Mouse (Mus musculus) G1E-ER4 (cell line): Measurements from ENCODE around the gene Gm15557. TPM values are rescaled to one million over a fixed set of nuclear protein-coding genes. Genes with fewer than 3 reads are reported as not detected.

Experiments
- GATA1 ChIP-seq: IDR thresholded peaks from one replicate; pipeline ENCODE4 v1.8.0; 2012; ENCODE audit warnings: low read length, inconsistent platforms
- polyA plus RNA-seq: library from polyadenylated mRNA; stranded (reverse); fragments of >175 nt; gene quantifications from 2 replicates; pipeline ENCODE4 v1.2.3, GENCODE M21; 2012

The Gm15557 gene
- not detected in 2 replicates for polyA plus RNA-seq

DNA sequence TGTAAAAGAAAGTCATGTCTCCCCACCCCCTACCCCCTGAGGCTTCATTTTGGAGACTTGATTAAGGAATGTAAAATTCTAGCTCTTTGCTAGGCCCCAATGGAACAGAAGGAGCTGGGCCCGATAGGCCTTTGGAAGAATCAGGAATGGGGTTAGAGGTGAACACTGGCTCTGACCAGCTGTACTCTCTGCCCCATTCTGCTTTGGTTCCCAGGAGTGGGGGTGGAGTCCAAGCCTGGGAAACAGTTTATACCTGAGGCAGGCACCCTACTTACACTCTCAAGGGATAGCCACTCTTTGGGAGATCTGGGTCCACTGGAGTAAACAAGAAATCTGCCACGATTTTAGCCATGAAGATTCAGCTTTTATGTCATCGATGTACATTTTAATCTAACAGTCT lies at the start of gene Gm15557:
TSS of gene Gm15557 (plus strand) at position 48 of the 400 bp plus-strand sequence.
- TF ChIP-seq GATA1, result no peak

DNA sequence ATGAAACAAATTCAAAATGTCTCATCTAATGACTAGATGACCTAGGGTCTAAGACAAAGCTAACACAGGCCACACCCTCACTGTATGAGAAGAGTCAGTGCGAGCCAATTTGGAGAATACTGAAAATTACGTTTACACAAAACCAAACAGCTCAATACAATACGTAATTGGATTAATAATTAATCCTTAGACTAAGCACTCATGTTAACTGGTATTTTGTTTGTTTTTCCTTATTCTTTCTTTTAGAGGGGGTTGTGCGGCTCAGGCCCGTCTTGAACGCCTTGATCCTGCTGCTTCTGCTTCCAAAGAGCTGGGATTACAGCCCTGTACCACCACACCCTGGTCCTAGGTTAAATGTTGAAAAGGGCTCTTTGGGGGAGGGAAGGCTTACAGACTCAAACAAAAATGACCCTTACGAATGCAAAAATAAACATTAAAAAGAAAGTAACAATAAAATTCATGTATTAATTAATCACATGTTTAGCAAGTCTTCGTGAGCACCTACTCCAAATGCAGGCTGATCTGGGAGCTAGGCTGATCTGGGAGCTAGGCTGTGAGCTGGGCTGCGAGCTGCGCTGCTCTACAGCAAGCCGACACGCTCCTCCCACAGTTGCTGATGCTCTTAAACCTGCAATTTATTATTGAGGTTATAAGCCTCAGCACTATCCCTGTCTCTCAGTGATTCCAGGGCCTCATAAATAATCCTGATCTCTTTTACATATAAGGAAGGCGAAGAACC lies 46.1 kb upstream of the Gm15557 start:
- TF ChIP-seq GATA1, result no peak

DNA sequence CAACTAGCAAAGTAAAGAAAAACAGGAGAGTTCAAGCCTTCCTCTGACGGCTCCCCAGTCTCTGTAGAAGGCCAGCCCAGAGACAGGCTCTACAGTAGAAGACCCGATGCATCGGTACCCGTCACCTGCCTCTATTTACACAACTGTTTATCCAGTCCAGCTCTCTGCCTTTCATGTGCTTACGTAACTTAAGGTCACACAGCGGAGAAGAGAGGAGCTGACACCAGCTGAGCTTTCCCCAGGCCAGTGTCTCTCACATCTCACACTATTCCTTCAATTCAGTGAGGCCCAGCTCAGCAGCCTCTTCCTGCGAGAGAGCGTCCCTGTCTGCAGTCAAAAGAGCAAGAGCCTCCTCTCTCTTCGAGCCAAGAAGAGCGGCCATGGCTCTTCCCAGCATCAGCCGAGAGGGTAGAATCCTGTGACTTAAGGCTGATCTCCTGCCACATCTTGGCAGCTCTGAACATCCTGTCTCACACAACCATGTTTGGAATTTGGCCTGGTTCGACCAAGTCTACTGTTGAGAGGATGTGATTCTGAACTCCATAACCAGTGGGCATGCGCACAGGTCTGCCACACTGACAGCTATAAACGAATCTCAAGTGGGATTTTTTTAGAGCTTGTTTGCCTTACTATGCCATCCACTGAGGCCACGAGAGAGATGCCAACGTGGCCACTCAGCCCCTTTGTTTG lies 45.3 kb upstream of the Gm15557 start:
- TF ChIP-seq GATA1, result no peak

DNA sequence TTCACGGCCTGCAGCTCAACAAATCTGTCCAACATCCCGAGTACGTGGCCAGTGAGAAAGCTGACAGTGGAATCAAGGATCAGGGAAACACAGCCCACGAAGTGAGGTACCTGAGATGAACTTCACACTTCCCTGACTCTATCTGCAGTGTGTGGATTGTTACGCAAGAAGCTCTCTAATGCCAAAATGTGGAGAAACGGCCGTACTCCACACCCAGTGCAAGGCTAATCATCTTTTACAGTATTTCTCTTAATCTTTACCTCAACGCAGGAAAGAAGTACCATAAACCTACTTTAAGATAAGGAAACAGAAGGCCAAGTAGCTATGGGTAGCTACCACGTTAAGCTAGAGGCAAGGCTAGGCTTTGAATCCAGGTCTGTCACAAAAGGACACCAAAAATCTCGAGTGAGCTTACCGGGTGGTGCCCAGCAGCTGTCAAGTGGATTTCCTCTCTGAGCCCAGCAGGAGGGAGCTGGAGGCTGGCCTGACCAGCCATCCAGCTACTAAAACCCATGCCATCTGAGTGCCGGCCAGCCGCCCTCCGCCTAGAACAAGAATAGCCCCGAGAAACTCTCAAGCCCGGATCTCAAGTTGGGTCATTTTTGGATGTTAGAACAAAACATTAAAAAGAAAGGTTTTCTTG lies 37.4 kb upstream of the Gm15557 start:
- no peak for TF ChIP-seq GATA1

DNA sequence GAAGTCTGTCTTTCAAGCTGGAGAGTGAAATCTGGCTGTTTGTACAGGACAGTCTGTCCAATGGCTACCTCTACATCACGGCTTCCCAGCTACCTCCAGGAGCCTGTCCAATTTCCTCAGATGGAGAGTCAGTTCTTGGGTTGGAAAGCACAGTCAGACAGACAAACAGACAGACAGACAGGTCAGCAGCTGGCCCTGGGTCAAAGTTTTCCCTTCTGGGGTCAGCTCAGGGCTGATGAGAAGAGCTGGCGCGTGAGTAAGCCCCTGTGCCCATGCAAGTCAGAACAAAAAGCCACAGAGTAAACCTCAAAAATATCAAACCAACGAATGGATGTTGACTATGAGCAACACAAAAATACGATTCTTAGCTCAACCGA lies 36.9 kb upstream of the Gm15557 start:
- TF ChIP-seq GATA1, result no peak

DNA sequence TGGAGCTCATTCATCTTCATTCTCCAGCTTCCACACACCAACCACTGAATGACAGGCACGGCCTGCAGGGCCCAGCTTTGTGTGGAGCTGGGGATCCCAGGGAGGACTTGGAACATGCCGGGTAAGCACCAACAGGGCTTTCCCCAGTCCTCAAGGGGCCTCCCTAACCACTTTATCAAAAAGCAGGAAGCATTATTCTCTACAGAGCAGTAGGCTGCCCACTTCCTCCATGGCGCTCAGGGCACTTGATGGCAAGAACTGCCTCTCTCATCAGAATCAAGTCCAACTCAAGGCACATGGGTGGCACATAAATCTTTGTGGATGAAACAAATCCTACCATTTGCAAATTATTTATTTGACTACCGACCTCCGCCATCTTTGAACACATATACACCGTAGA lies 25.8 kb upstream of the Gm15557 start:
- no peak for TF ChIP-seq GATA1

DNA sequence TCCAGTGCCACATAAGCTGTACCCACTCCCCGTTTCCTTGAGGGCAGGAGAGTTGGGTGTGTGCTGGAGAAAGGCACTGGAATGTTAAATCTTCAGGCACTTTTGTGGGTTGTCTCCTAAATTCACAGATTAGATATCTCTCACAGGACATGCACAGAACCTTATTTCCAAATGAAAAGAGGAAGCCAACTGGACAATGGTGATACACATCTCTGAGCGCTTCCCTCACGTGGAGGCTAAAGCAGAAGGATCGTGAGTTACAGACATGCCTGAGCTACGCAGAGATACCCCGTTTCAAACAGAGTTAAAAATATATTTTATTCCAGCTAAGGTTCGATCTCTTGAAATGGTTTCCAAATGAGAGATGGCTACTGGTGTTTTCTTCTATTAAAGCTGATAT lies 17.4 kb upstream of the Gm15557 start:
- no peak for TF ChIP-seq GATA1

DNA sequence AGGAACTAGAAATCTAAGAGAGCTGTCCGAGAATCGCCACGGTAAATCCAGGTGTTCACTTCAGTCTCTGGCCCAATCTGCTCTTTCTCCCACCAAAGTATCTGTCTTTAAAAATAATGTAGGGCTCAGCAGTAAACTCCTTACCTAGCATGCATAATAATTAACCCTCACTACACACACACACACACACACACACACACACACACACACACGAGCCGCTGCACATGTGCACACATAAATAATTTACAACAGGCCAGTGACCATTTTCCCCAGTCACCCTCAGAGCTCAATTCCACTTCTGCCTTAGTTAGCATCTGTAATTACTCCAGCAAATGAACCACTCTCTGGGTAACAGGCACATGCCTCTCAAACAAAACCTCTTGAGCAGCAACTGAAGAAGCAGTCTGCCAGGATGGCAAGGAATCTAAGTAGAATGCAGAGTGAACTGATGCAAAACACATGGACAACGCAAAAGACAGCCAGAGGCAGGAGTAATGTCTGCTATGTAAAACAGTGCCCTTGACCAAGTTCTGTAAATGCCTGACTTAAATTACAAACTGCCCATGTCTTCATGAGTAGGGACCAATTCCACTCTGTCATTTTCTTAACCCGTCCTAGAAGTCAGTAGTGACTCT lies 11.7 kb upstream of the Gm15557 start:
- no peak for TF ChIP-seq GATA1

DNA sequence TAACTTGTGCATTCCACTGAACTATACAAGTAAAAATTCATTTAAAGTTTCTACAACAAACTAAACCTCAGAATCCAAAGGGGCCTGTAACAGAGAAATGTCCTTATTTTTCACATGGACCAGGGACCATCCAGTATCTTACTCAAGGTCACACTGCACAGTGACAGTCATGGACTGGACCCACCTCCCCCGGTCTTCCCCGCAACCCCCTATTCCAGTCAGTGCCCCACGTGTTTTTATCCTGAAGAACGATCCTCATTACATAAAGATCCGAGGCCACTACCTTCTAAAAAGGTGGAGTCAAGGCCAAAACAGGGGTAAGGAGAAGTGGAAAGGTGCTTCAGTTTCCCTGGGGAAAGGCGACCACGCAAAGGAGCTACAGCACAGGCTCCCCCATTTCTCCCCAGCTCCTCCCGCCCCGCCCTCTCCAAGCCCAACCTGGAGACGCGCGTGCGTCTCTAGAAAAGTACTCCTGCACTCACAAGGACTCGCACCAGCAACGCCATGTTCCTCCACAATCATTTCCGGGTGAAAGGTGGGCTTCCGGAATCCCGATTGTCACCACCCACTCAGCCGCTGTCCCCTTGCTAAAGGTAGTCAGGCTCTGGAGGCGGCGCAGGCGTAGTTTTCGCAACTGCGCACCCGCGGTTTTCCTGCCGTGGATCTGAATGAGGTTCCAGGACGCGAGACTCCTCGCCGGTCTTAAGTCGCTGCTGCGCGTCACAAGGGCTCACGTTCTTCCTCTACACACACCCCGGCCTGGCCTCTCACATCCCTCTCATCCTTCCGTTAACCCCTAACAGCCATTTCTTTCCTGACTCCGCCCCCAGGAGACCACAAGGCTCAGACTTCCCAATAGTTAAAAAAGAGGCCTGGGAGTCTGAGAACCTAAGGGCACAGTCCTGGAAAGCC lies 10.7 kb upstream of the Gm15557 start, which contains the start of gene Uqcc1:
TSS of gene Uqcc1 (minus strand) at position 780 of the 912 bp plus-strand sequence.
- no peak for TF ChIP-seq GATA1

DNA sequence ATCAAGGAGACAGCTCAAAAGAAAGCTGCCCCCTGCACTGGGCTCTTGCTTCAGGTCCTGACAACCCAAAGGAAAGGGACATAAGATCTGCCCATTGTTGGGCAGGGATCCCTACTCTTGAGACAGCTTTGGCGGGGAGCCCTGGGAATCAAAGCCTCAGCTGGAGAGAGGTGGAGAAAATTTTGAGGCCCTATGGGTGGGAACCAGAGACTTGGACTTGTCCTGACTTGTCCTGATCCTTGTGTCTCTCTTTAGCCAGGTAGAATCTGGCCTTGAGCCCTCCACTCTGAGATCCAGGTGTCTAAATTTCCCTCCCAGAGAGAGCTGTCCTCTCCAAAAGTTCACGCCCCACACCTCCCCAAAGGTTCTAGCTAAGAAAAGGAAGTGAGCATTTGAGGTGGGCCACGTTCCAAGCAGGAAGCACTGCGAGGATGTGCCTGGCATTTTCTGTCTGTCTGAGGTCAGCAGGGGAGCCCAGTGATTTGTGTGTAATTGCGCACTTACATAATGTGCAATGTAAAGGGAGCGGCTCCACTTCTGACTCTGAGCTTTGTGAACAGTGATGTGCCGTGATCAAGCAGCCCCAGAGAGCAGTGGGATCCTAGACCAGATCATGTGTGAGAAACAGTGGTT lies 515 bp upstream of the Gm15557 start:
- no peak for TF ChIP-seq GATA1

DNA sequence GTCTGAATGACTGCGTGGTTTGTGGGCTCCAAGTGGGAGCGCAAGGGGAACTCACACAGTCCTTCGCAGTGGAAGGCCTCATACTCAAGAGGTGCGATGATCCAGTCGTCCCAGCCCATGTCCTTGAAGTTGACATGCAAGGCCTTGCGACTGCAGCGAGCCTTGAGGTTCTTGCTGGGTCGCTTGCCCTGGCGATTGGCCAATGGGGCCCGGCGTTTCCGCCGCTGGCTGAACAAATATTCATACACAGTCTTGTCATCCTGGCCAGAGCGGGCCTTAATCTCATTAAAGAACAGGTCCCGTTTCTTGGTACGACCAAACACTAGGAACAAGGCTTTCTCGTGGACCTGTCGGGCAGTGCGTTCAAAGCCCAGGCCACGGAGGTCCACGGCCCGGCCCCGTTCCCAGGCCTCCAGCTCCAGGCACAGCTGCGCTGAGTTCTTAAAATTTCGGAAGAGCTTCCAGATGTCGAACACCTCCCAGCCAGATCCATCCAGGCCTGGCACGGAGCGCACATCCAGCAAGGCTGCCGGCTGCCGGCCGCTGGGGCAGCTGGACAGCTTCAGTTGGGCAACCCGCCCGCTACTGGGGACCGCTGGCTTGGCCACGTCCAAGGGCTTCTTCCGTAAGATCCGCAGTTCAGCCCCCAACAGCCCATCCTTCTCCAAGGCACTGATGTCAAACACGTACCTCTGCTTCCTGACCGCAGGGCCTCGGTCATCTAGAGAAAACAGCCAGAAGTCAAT lies 1.3 kb downstream of the Gm15557 start:
- no peak for TF ChIP-seq GATA1

DNA sequence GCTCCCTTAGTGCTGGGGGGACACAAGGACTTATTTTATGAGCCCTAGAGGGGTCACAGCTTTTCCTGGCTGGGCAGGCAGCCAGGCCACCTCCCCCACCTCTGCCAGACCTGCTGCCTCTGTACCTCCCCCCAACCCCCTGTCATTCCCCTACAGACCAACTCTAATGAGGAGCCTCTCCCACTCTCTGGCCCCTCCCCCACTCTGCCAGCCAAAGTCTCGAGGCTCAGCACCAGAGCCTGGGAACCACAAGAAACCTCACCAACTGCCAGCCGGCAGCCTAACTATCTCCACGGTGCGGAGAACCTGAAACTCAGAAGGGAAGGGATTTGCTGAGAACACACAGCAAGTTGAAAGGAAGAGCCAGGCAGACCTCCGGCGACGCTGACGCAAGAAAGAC lies 2.9 kb downstream of the Gm15557 start:
- no peak for TF ChIP-seq GATA1

DNA sequence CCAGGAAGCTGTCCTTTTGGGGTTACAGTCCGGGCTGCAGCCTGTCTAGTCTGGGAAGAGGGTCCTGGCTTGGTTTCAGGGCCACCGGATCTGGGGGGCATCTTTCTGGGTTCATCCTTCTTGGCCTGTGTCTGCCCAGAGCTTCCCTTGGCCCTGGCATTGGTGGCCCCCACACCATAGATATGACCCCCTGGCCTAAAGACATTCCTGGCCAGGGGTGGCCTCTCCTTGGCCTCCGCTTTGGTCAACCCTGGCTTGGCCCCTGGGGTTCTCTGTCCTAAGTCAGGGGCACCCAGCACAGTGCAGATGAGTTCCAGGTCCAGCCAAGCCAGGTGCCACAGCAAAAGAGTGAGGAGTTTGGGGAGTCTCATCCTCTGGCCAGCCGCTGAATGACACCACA lies 4.2 kb downstream of the Gm15557 start:
- TF ChIP-seq GATA1, result no peak

DNA sequence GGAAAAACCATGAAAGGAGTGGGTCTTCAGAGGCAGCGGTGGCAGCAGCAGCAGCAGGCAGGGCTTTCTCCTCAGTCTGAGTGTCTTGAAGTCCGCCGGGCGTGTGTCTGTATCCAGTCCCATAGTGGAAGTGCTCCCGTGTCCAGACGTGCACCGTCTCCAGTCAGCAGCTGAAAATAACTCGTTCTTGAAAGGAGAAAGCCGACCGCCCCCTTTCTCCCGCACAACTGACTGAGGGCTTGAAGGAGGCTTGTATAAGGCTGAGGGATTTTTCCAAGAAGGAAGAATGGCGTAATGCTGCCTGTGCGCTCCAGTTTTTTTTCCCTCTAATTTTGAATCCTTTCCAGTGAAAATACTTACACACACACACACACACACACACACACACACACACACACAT lies 4.6 kb downstream of the Gm15557 start, which contains the start of gene Gdf5:
TSS of gene Gdf5 (minus strand) at position 244 of the 400 bp plus-strand sequence.
- TF ChIP-seq GATA1, result no peak
